Mouse (Mus musculus): ENCODE results near the gene Fgfr1op2.

Fgfr1op2 gene

DNA sequence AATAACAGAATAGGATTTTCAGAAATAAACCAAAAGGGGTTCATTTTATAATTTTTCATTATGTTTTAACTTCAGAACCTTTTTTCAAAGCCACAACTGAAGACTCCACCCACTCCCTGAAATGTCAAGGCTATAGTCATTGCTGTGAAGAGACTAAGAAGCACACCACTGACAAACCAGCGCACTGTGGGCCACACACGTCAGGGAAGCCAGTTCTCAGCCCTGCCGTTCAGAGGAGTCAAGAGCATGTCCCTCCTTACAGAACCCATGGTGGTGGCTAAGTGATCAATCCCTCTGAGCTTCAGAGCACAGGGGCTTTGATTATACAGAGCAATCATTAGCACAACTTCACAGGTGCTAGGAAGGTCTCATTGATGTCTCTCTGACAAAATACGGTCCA, 25.6 kb downstream of the Fgfr1op2 start:
- no peak for DNase-seq (ENCODE audit: extremely low spot score, low spot score)

DNA sequence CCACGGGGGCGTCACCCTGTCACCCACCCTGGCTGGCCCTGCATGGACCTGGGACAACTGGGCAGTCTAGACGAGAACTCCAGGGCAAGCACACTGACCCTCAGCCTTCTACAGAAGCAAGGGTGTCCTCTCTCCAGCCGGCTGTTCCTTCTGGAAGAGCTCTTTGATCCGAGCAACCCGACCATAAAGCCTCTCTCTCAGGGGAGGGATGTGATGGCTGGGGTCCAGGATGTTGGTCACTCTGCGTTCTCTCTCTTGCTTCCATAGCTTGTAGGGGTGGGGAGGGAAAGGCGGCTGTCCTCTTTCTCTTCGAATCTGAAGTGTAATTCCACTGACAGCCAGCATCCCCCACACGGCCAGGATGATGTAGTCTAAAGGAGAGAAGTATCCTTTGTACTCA, 26.6 kb downstream of the Fgfr1op2 start:
- DNase-seq (ENCODE audit: extremely low spot score, low spot score), result no peak

DNA sequence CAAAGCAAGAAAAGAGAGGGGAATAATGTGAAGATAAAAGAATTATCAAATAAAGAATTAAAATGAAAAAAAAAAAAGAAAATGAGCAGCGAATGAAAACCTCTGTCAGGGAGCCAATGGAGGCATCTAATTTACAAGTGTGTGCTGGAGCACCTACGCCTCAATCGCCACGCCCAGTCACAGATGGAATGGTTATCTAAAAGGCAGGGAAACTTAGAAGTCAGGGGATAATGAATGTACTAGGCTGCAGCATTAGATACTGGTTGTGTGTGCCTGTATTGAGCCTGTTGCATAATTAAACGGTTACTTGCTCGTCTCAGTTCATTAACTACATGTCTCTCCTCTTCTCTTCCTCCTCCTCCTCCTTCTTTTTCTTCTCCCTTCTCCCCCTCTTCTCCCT, 34.4 kb downstream of the Fgfr1op2 start:
- no peak for DNase-seq (ENCODE audit: extremely low spot score, low spot score)

DNA sequence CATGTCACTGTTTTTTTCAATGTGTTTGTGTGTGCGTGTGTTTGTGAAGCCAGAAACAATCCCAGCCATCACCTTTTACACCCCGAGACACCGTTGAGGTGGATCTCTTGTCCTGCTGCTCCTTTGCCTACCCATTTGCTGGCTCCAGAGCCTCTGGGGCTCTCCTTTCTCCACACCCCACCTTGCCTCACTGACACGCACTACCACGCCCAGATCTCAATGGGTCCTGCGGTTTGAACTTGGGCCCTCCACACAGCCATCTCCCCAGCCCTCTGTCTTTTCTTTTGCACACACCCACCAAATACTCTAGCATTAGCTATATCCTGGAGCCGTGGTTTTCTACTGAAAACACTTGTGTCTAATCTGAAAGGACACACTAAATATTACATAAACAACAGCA, 34.9 kb downstream of the Fgfr1op2 start:
- no peak for DNase-seq (ENCODE audit: extremely low spot score, low spot score)

DNA sequence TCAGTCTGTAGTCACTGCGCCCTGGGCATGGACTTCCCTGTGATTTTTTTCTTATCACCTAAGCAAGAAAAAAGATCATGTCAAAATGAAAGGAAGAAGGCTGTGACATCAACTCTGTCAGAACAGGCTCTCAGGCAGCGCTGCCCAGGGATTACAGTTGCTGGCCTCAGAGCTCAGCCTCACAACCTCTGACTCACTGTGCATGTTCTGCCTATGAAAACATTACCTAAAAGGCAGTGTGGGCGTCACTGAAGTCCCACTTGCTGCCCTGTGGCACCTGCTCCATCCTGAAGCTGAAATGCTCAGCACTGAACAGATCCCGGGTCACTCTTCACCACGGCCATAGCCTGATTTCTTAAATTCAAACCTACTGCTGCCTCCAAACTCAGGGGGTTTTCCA, 35.7 kb downstream of the Fgfr1op2 start:
- no peak for DNase-seq (ENCODE audit: extremely low spot score, low spot score)

DNA sequence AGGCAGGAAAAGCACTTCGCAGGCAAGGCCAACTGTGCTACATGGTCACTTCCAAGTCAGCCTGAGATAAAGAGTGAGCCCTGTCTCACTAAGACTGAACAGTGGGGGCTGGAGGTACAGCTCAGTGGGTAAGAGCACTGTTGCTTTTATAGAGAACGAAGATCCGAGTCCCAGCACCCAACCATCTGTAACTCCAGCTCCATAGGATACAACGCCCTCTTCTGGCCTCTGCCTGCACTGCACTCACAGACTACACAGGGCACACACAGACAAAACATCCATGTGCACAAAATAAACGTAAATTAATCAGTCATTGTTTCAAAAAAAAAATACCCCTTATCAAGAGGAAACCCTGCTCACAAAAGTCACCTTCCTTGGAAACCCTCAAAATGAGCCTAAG, 36.9 kb downstream of the Fgfr1op2 start:
- DNase-seq (ENCODE audit: extremely low spot score, low spot score), result no peak

DNA sequence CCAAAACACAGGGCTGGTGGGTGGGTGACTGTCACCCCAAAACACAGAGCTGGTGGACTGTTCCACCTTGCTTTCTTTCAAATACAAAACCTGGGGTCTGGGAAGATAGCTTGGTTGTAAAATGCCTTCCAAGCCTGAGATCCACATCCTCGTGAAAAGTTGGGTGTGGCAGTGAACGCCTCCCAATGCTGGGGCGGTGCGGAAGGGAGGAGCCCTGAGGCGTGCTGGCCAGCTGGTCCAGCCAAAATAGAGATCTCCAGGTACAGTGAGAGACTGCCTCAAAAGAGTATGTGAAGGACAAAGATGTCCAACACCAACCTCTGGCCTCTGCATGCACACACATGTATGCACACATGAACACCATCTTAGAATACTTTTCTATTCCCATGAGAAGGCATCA, 37.5 kb downstream of the Fgfr1op2 start:
- no peak for DNase-seq (ENCODE audit: extremely low spot score, low spot score)

DNA sequence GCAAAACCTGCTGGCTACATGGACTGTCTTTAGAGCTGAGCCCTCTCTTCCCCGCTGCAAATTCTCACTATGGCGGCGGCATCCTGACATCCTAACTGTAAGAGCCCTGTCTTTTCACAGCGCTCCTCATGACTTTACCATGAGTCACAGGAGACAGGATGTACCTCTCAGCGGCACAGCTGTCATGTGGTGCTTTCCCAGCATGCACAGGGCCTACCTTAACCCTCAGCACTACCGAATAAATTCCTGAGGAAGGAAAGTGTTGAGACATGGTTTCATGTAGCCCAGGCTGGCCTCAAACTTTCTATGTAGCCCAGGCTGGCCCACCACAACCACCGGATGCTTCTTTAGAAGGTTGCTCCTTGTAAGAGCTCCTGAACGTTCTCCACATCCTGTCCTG, 38.9 kb downstream of the Fgfr1op2 start:
- DNase-seq (ENCODE audit: extremely low spot score, low spot score), result no peak

DNA sequence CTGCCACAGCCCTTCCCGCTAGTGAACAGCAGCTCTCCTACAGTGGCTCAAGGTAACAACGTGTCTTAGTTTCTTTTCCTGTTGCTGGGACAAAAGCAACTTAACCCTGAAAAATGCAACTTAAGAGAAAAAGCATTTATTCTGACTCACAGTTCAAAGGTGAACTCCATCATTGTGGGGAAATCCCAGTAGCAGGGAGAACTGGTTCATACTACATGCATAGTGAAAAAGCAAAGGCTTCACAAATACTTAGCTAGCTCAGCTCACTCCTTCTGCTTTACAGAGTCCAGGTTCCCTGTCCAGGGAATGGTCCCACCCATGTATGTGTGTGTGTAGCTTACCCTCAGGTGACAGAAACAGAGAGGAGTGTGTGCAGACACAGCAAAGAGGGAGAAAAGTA, 39.7 kb downstream of the Fgfr1op2 start:
- DNase-seq (ENCODE audit: extremely low spot score, low spot score), result no peak

DNA sequence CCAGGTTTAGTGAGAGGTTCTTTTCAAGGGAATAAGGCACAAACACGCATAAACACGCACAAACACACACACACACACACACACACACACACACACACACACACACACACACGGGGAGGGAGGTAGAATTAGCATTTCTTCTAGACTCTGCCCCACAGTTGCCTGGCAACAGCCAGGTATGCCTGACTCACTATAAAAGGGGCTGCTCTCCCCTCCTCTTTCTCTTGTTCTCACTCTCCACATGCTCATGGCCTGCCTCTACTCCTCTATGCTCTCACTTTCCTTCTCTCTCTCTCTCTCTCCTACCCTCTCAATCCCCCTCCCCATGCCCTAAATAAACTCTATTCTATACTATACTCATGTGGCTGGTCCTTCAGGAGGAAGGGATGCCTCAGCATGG, 51.1 kb downstream of the Fgfr1op2 start:
- DNase-seq (ENCODE audit: extremely low spot score, low spot score), result no peak

DNA sequence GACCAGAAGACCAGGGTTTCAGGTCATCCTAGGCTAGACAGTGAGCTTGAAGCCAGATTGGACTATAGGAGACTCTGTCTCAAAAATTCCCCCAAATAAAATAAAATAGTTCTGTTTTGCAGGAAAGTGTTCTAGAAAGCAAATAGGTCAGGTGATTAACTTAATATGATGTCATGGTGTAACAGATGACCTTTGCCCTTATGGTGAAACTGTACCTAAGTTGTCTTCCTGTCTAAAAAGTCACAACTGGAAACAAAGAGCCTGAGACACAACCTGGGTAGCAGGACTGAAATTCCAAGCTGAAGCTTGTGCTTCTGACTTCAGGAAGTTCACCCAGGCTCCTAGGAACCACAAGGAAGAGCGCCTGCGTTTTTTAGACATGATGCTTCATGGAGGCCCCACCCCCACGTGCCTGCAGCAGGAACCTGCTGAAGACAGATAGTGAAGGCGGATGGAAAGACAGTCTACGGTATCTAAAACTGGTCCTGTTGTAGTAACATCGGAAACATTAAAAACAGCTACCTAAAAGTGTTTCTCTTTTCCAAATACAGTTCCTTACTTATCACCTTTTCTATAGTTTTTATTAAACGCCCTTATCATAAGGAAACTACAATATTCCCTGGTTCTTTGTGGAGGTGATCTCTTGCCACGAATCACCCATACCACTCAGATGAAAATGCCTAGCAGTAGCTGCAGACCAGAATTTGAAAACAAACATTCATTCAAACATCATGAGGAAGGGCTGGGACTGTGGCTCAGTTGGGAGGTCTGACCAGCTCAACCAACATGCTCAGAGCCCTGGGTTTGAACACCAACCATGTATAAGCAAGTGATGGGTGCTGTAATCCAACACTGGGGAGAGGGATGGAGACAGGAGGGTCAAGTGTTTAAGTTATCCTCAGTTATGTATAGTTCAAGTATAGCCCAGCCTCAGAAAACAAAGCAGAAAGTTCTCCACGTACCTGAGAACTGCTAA, 53.1 kb downstream of the Fgfr1op2 start:
- DNase-seq (ENCODE audit: extremely low spot score, low spot score), result no peak

DNA sequence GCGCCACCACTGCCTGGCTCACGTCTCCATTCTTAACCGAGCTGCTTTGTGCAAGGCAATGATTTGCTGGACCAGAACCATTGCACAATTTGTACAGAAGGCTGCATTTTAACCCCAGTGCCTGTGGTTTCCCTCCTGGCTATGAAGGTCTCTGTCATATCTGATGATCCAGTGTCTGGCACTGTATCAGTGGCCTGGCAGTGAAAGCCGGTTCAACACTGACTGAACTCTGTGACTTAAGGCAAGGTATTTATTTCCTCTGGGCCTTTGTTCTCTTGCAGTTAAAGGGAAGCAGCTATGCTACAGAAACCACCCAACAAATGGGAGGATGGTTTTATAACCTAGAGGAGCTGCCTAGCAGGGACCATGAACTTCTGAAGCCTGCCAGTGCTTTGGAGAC, 54.0 kb downstream of the Fgfr1op2 start:
- DNase-seq (ENCODE audit: extremely low spot score, low spot score), result no peak

DNA sequence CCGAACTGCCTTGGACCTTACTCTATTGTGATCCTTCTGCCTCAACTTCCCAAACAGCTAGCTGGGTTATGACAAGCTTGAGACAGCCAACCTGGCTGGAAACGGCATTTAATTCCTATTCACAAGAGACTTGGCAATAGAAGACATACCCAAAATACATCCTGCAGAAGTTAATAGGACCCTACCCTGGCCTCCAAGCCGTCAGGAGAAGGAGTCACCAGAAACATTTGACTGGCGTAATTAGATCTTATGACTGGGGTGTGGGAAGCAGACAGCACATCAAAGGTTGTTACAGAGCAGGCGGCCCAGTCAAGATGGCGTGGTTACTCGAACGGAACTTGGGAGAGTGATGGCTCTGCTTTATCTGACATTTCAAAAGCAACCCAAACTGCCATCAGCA, 54.8 kb downstream of the Fgfr1op2 start:
- DNase-seq (ENCODE audit: extremely low spot score, low spot score), result no peak

DNA sequence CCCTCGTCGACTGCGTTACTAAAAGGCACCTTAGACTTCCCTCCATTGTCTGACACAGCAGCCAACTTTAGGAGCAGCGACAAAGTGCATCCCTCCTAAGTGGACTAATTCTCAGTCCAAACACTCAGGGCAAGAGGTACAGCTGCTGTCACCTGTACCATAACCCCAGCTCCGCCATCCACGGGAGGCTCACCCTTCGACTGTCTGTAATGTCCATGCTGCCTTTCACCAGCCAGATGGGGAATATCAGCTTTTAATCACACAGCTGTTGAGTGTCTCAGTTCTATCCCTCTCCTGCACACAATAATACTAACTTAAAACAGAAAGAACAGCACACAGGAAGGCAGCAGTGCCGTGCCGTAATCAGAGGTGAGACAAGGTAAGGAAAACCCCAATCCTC, 55.4 kb downstream of the Fgfr1op2 start:
- no peak for DNase-seq (ENCODE audit: extremely low spot score, low spot score)

DNA sequence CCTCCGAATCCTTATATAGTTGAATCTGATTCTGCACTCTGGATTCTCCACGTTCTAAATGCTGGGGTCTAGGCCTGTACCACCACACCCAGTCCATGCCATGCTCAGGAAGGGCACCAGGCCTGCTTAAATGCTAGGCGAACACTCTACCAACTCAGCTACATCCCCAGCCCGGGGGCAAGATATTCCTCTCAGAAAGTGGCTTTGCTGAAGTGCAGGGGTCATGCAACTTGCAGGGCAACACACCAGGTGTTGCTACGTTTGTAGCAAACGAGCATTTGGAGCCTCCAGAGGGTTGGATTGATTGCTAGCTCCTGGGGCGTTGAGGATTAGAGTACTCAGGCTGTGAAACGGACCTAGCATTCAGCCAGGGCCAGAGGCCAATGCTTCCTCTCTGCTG, 56.1 kb downstream of the Fgfr1op2 start:
- no peak for DNase-seq (ENCODE audit: extremely low spot score, low spot score)

DNA sequence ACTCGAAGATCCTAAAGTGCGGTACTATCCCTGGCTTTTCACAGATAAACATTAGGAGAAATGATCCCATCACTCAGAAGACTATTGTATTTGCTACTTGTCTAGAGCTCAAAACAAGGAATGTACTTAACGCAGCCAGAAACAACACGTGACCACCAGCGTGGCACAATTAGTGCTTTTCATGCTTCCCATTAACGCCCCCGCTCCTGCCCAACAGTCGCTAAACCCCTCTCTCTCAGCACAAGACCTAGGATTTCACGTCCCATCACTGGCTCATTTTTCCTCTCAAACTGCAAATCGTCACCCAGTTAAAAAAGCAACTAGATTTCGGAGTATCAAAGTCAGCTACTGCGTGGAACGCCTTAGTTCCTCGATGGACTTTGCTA, 56.6 kb downstream of the Fgfr1op2 start:
- DNase-seq (ENCODE audit: extremely low spot score, low spot score), result no peak

DNA sequence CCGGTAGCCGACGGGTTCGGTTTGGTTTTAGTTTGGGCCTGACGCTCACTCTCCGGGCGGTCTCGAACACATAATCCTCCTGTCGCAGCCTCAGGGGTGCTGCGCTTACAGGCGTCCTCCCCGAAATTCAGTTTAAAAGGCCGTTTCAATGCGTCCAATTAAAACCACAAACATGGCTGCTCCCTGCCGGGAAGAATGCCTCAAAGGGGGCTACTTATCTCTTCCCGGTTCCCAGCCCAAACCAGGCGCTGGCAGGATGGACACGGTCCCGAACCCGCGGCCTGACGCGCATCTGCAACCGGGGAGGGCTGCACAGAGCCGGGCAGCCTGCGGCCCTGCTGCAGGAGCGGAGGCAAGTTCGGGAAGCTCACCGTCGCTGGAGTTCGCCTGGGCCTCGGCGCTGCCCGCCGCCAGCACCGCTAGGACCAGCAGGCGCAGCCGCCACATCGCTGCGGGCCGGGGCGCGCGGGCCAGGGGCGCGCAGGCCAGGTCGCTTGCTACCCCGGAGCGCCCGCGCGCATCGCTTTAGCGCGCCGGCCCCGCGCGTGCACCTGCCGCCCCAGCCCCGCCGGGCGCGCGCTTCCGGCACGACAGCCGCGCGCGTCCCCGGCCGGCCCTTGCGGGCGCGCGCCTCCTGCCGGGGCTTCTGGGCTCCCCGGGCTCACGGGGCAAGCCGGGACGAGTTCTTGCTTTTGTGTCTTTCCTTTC, 57.2 kb downstream of the Fgfr1op2 start:
- DNase-seq (ENCODE audit: extremely low spot score, low spot score), result peak; percentile 85

DNA sequence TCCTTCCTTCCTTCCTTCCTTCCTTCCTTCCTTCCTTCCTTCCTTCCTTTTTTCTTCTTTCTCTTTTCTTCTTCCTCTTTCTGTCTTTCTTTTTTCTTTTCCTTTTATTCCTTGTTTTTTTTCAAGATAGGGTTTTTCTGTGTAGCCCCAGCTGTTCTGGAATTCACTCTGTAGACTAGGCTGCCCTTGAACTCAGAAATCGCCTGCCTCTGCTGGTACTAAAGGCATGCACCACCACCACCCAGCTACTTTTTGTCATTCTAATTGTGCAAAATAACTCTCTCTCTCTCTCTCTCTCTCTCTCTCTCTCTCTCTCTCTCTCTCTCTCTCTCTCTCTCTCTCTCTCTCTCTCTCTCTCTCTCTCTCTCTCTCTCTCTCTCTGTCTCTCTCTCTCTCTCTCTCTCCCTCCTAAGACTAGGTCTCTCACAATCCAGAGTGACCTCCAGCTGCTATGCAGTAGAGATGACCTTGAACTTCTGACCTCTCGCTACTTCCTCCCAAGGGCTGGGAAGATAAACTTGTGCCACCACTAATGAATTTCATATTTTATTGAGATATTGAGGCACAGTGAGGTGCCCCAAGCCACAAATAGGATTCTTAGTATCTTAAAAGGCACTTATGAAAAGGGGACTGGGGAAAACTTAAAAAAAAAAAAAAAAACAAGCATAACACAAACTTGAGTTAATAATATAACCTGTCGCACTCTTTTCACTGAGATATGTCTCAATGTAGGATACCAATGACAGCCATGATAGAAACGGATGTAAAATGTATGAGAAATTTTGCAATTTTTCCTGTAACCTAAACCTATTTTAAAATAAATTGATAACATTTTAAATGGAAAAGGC, 58.0 kb downstream of the Fgfr1op2 start:
- DNase-seq (ENCODE audit: extremely low spot score, low spot score), result no peak

DNA sequence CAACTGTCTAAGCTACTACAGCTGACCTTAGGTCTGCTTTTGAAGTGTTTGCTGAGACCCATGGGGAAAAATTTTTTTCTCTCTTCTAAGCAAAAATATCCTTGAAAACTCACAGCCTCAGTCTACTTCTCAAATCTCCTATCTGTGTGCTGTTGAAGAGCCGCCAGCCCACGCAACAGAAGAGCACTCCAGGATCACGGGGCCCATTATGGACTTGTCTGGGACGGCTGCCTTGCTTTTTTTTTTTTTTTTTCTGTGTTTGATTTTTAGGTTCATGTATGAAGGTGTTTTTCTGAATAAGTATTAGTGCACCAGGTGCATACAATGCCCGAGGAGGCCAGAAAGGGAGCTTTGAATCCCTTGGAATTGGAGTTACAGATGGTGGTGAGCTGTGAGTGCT, 59.5 kb downstream of the Fgfr1op2 start:
- DNase-seq (ENCODE audit: extremely low spot score, low spot score), result no peak

DNA sequence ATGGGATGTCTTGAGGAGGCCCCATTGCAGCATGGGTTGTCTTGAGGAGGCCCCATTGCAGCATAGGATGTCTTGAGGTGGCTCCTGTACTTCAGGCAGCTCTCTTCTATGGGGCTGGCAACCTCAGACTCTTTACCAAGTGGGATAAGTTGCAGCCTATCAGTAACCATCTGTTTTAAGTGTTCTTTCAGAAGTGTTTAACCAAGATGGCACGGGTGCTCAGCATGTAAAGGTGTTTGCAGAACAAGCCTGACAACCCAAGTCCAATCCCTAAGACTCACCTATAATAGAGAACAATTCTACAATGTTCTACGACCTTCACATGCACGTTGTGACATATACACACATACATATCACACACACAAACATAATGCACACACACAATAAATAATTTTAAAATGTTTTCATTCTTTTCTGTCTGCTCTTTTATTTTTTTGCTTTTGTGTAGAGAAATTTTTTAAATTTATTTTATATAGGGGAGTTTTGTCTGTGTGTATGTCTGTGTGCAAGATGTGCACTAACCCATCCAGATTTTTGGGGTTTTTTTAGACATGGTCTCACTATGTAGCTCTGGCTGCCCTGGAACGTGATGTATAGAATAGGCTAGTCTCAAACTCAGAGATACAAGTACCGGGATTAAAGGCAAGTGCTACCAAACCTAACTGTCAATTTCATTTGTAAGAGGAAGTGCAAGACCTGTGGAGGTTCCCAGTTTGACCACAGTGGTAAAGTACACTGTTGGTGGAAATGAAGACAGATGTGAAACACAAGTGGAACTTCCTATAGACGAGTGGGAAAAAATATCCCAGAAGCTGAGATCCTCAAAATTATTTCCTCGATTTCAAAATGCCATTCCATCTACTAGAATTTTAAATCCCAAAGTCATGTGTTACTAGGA, 63.3 kb downstream of the Fgfr1op2 start:
- no peak for DNase-seq (ENCODE audit: extremely low spot score, low spot score)

DNA sequence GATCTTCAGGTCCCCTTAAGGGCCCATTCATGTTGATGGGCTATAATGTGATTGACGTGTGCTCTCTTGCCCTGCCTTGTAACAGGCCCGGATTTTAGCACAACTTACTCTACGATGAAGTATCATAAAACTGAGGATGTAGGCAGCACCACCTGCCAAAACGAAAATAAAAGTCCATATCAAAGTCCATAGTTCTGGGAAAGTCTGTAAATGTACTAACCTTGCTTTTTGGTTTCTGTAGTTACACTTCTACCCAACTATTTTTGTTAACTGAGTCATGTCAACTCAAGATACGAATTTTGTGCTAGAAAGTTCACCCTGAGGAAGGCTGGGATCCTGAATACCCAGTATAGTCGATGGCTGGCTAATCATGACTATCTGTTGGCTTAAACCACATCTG, 64.0 kb downstream of the Fgfr1op2 start:
- DNase-seq (ENCODE audit: extremely low spot score, low spot score), result no peak

All from neural tube, embryonic 10.5 days (tissue).